Mouse (Mus musculus) hindbrain, postnatal 0 days (tissue): ENCODE results near the gene Acsf2. TPM values are rescaled to one million over a fixed set of nuclear protein-coding genes. Genes with fewer than 3 reads are reported as not detected.

Experiments used
- ATAC-seq: fragments of 200-750 bp; cut with Nextera tagmentation; 2 replicates; pipeline ENCODE4 v1.8.0; 2017; ENCODE audit warnings: mild to moderate bottlenecking, moderate TSS enrichment, moderate library complexity
- DNase-seq: peaks from one replicate; pipeline ENCODE4 v3.0.0-alpha.2; 2015; ENCODE audit warnings: low spot score
- H3K27ac ChIP-seq: fragments of 300-500 bp; sonication (generic); 2 replicates; pipeline ENCODE4 v1.5.1; 2014; ENCODE audit warnings: mild to moderate bottlenecking
- H3K27me3 ChIP-seq: fragments of 300-500 bp; sonication (generic); 2 replicates; pipeline ENCODE4 v1.6.1; 2014; ENCODE audit warnings: low read length, mixed read lengths; ENCODE audit not compliant: insufficient read depth
- H3K36me3 ChIP-seq: fragments of 300-500 bp; sonication (generic); 2 replicates; pipeline ENCODE4 v1.6.1; 2014; ENCODE audit warnings: low read length, mixed read lengths; ENCODE audit not compliant: insufficient read depth
- H3K4me1 ChIP-seq: fragments of 300-500 bp; sonication (generic); 2 replicates; pipeline ENCODE4 v1.6.1; 2014; ENCODE audit warnings: antibody characterized with exemption, low read length, mixed read lengths; ENCODE audit not compliant: insufficient read depth
- H3K4me2 ChIP-seq: fragments of 300-500 bp; sonication (generic); 2 replicates; pipeline ENCODE4 v1.6.1; 2014; ENCODE audit warnings: low read depth, mild to moderate bottlenecking, low read length, moderate library complexity, mixed read lengths
- H3K4me3 ChIP-seq: fragments of 300-500 bp; sonication (generic); 2 replicates; pipeline ENCODE4 v1.5.1; 2014; ENCODE audit warnings: low read length
- H3K9ac ChIP-seq: fragments of 300-500 bp; sonication (generic); replicated peaks from 2 replicates; pipeline ENCODE4 v1.6.1; 2014; ENCODE audit warnings: mild to moderate bottlenecking, low read length, moderate library complexity, mixed read lengths
- H3K9me3 ChIP-seq: fragments of 300-500 bp; sonication (generic); 2 replicates; pipeline ENCODE4 v1.6.1; 2016; ENCODE audit warnings: low read length, mixed read lengths
- CTCF ChIP-seq: IDR thresholded peaks from 2 replicates; pipeline ENCODE4 v1.5.1; 2016; ENCODE audit warnings: antibody characterized with exemption, control low read depth, low read depth
- WGBS: fragments of 180-500 bp; shearing (Covaris S2); extraction: QIAGEN DNeasy Blood & Tissue Kit; methylation state at CpG from one replicate; pipeline ENCODE4 v1.1.7; 2014; 5-methylcytosine and 5-hydroxymethylcytosine counted together
- polyA plus RNA-seq: library from polyadenylated mRNA; unstranded; fragments of >200 nt; fragmentation: Nextera tagmentation; extraction: Ambion mirVana; gene quantifications from 2 replicates; pipeline ENCODE4 v1.2.1, GENCODE M21; 2015
- total RNA-seq: library from RNA; depleted of rRNA; stranded (reverse); fragments of >200 nt; gene quantifications from 2 replicates; pipeline ENCODE4 v1.2.3, GENCODE M21; 2014

Acsf2 gene
- total and polyA plus RNA-seq, 2 experiments from 2014 or later, result 2.6 to 6.8 TPM

DNA sequence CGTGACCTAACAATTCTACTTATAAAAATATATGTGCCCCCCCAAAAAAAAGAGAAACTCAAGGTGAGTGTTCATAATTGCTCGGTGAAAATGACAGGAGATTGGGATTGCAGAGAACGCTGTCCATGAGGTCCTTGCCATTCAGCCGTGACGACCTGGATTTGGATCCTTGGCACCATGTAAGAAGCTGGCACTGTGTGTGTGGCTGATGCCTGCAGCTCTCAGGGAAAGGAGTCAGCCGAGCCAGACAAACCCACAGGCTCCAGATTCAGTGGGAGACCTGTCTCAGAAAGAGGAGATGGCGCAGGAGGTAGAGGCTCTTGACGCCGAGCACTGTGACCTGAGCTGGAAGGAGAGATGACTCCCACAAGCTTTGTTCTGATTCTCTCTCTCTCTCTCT lies 25.3 kb downstream of the Acsf2 start:
- no peaks in the 10 kb centered on the region for H3K9me3 ChIP-seq
- ATAC-seq, result no peak
- H3K4me1 ChIP-seq, result no peaks in the 10 kb centered on the region
- no peak overlapping the region for H3K4me2 ChIP-seq
- H3K9ac ChIP-seq, result no peak overlapping the region
- H3K36me3 ChIP-seq, result no peaks in the 10 kb centered on the region
- no peaks in the 10 kb centered on the region for H3K27me3 ChIP-seq
- no peak overlapping the region for H3K4me3 ChIP-seq
- no peak overlapping the region for H3K27ac ChIP-seq
- WGBS, result 68% methylated on average over 9 of the region's 9 CpGs
- no peak for TF ChIP-seq CTCF
- DNase-seq, result no peak

DNA sequence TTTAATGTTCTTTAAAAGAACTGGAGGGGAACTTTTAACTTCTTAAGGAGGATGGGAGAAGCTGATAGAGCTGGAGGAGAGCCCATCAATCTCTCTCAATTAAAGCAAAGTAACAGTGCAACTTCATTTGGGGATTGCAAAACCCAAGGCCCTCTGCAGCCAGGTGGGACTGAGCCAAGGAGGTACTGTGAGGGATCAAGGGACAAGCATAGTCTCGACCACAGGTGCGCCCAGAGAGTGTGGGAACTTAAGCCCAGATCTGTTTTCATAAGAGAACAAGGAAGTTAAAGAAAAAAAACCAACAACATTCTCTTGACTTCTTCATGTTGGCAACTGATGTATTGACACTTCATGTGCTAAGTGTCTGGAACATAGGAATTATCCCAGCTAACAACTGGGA lies 26.6 kb downstream of the Acsf2 start:
- H3K4me2 ChIP-seq, result no peak overlapping the region
- no peaks in the 10 kb centered on the region for H3K36me3 ChIP-seq
- 78% methylated on average over 2 of the region's 2 CpGs for WGBS
- no peaks in the 10 kb centered on the region for H3K4me1 ChIP-seq
- H3K9ac ChIP-seq, result no peak overlapping the region
- H3K4me3 ChIP-seq, result no peak overlapping the region
- H3K9me3 ChIP-seq, result no peaks in the 10 kb centered on the region
- no peaks in the 10 kb centered on the region for H3K27me3 ChIP-seq
- no peak for TF ChIP-seq CTCF
- DNase-seq (no peak), ATAC-seq (no peak)
- no peak overlapping the region for H3K27ac ChIP-seq

DNA sequence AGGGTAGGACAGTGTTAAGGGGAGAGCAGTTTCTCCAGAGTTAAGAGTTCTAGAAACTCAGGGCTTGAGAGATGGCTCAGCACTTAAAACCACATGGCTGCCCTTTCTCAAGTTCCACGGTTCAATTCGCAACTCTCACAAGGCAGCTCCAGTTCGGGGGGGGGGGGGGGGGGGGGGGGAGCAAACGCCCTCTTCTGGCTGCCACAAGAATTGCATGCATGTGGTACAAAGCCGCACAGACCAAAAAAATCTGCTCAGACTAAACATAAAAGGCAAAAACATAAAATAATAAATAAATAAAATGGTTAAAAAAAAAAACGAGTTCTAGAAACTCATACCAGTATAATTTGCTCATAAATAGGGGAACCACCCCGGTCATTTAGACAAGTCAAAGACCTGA lies 27.1 kb downstream of the Acsf2 start:
- Histone ChIP-seq H3K4me1 (no peaks in the 10 kb centered on the region), H3K27me3 (no peaks in the 10 kb centered on the region), H3K4me3 (no peak overlapping the region), H3K9ac (no peak overlapping the region), H3K4me2 (no peak overlapping the region), H3K9me3 (no peaks in the 10 kb centered on the region), H3K36me3 (no peaks in the 10 kb centered on the region), H3K27ac (no peak overlapping the region)
- 27% methylated on average over 6 of the region's 7 CpGs for WGBS
- TF ChIP-seq CTCF, result no peak
- no peak for ATAC-seq
- no peak for DNase-seq

DNA sequence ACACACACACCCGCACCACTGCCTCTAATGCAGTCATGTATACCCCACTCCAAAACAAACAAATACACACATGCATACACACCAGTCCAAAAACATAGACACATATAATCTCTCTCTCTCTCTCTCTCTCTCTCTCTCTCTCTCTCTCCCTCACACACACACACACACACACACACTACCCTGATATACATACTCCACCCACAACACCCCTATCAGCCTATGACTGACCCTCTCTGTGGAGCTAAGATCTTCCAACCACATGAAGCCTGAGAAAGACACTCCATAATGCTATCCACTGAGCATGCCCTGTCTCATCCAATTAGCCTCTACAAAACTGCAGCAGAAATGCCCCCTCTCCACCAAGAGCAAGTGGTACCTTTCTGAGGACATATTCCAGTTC lies 29.8 kb downstream of the Acsf2 start:
- DNase-seq, result no peak
- H3K27me3 ChIP-seq, result no peaks in the 10 kb centered on the region
- H3K4me2 ChIP-seq, result no peak overlapping the region
- H3K9me3 ChIP-seq, result no peaks in the 10 kb centered on the region
- H3K27ac ChIP-seq, result no peak overlapping the region
- 100% methylated on average over 1 of the region's 1 CpGs for WGBS
- no peaks in the 10 kb centered on the region for H3K36me3 ChIP-seq
- no peak for ATAC-seq
- H3K4me3 ChIP-seq, result no peak overlapping the region
- no peak for TF ChIP-seq CTCF
- H3K4me1 ChIP-seq, result no peaks in the 10 kb centered on the region
- H3K9ac ChIP-seq, result no peak overlapping the region

DNA sequence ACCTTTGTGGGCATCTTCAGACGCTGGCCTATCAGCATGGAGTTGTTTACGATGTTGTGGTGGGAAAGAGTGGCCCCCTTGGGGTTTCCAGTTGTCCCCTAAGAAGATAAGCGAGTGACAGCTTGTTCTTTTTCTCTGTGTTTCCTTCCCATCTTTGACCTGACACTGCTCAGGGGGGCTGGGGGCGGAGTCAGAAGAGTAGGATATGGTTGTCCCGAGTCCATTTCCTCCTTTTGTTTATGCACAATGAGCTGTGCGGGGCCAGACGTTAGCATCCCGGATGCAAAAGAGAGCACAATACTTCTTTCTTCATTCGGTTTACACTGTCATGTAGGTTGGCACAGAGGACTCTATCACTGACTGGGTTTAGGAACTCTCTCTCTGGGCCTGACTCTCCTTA lies 31.1 kb downstream of the Acsf2 start:
- DNase-seq, result no peak
- WGBS, result 34% methylated on average over 9 of the region's 9 CpGs

DNA sequence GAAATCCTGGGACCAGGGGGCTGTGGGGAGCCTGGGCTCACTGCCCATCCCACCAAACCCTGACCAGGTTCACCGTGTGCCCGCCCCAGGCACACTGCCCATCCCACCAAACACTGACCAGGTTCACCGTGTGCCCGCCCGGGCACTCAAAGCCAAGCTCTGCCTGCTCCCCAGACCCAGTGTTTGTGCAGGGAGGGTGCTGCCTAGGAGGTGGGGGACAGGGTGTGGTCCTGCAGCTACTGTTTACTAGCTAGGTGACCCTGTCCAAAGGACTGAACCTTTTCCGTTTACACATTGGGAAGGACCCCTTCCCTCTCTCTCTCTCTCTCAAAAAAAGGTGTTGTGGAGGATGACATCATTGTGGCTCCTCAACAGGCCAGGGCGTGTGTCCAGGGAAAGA lies 34.3 kb downstream of the Acsf2 start:
- DNase-seq, result no peak
- Histone ChIP-seq H3K4me1 (peaks cover 8% of the 10 kb centered on the region), H3K4me3 (no peak overlapping the region), H3K9me3 (no peaks in the 10 kb centered on the region), H3K27me3 (0 out of 2 replicates have a peak, but pooled peaks cover 6% of the 10 kb centered on the region), H3K36me3 (no peaks in the 10 kb centered on the region), H3K27ac (no peak overlapping the region), H3K4me2 (no peak overlapping the region), H3K9ac (no peak overlapping the region)
- ATAC-seq, result no peak
- no peak for TF ChIP-seq CTCF
- 95% methylated on average over 7 of the region's 7 CpGs for WGBS

More for the DNA sequence above, 31.1 kb downstream of the Acsf2 start:
- no peaks in the 10 kb centered on the region for H3K4me1 ChIP-seq
- no peaks in the 10 kb centered on the region for H3K27me3 ChIP-seq
- no peak overlapping the region for H3K27ac ChIP-seq
- no peaks in the 10 kb centered on the region for H3K36me3 ChIP-seq
- no peaks in the 10 kb centered on the region for H3K9me3 ChIP-seq
- H3K4me3 ChIP-seq, result no peak overlapping the region
- no peak overlapping the region for H3K4me2 ChIP-seq
- ATAC-seq, result no peak
- no peak overlapping the region for H3K9ac ChIP-seq
- no peak for TF ChIP-seq CTCF

DNA sequence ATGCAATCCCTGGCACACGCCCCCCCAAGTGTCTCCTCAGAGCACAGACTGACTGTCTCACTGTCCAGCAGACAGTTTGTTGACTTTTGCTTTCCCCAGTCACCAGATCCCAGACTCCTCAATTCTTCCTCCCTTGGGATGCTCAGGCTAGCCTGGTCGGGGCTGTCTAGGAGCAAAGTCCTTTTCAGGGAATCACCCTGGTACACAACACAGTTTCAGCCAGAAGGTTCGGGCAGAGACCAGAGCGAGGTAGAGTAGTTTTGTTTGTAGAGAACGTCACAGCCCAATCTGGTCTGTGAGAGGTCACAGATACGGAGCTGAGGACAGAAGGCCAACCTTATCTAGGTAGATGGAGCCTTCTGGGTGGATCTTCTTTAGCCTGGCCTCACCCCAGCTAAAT lies 35.1 kb downstream of the Acsf2 start:
- no peak for TF ChIP-seq CTCF
- Histone ChIP-seq H3K36me3 (no peaks in the 10 kb centered on the region), H3K4me3 (no peak overlapping the region), H3K9ac (no peak overlapping the region), H3K27ac (no peak overlapping the region), H3K9me3 (no peaks in the 10 kb centered on the region), H3K4me1 (peaks cover 8% of the 10 kb centered on the region), H3K27me3 (0 out of 2 replicates have a peak, but pooled peaks cover 6% of the 10 kb centered on the region), H3K4me2 (no peak overlapping the region)
- DNase-seq, result no peak
- ATAC-seq, result no peak
- 81% methylated on average over 6 of the region's 6 CpGs for WGBS

DNA sequence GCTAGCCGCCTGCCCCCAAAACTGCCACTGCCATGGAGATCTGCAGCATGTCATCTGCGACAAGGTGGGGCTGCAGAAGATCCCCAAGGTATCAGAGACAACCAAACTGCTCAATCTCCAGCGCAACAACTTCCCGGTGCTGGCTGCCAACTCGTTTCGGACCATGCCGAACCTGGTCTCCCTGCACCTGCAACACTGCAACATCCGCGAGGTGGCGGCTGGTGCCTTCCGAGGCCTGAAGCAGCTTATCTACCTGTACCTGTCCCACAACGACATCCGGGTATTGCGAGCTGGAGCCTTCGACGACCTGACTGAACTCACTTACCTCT lies 36.6 kb downstream of the Acsf2 start:
- Histone ChIP-seq H3K27ac (no peak overlapping the region), H3K36me3 (no peaks in the 10 kb centered on the region), H3K4me1 (peaks cover 8% of the 10 kb centered on the region), H3K9me3 (no peaks in the 10 kb centered on the region), H3K4me2 (peak overlapping the region; percentile 45), H3K9ac (no peak overlapping the region), H3K27me3 (0 out of 2 replicates have a peak, but pooled peaks cover 6% of the 10 kb centered on the region), H3K4me3 (peak overlapping the region; percentile 11)
- DNase-seq (peak; percentile 54), ATAC-seq (no peak)
- 19% methylated on average over 16 of the region's 16 CpGs for WGBS
- TF ChIP-seq CTCF, result peak; percentile 53
